Mouse (Mus musculus) heart, postnatal 14 days (tissue): Measurements from ENCODE around the gene Cdkl5. TPM values are rescaled to one million over a fixed set of nuclear protein-coding genes. Genes with fewer than 3 reads are reported as not detected.

Experiments used
- DNase-seq, 2 experiments: peaks; one replicate each; pipeline ENCODE4 v3.0.0; 2021 to 2022
- intact Hi-C: fragments of 180-260 bp; cut with DNase I; formaldehyde crosslinking; loops from one replicate; pipeline ENCODE4 v1.15.1; 2025
- long read RNA-seq, 2 experiments: library from polyadenylated mRNA; stranded (forward); transcript quantifications; one replicate each; pipeline ENCODE4 v2.0.0; 2021
- total RNA-seq, 2 experiments: library from RNA; stranded (reverse); gene quantifications; 2 replicates each; pipeline ENCODE4 v1.2.3; 2021

Gene Cdkl5
- 1 to 10 TPM; 6.7 to 7.3 TPM for total RNA-seq
- long read RNA-seq, experiment 1: 0 reads
- long read RNA-seq, experiment 2, partial matches to known transcripts: 0 of 1 reads
- long read RNA-seq, experiment 2, other reads (novel, unspliced or antisense): 1 of 1 reads

DNA sequence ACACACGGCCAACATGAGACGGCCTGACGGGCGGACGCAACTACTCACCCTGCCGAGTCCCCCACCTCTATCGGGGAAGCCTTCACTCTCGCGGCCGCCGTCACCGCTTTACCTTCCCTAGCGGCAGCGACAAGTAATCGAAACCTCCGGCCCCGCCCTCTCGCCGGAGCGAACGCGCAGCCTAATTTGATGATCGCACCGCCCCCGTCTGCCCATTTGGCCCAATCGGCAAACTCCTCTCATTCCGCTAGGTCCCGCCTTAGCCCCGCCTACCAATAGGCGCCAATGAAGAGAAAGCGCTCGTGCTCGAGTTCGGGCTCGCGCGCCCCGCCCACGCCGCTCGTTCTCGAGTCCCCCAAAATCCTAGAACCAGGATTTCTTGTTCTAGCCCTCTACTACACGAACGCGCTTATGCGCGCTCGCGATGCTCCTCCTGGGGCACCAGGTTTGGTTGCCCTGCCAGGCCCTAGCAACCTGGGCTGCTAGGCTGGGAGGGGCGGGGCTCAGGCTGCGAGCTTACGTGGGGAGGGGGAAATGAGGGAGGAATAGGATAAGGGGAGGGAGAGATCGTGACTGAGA is at the start of gene Cdkl5:
TSS of gene Cdkl5 (minus strand) at position 162 of the 579 bp plus-strand sequence.
- intact Hi-C loops: loop anchor here (2.0 to 5.0 kb wide), 2 partner anchors 38 to 227 kb away; partner anchors contain the start of gene Rs1
- DNase-seq: peak; percentile 91

DNA sequence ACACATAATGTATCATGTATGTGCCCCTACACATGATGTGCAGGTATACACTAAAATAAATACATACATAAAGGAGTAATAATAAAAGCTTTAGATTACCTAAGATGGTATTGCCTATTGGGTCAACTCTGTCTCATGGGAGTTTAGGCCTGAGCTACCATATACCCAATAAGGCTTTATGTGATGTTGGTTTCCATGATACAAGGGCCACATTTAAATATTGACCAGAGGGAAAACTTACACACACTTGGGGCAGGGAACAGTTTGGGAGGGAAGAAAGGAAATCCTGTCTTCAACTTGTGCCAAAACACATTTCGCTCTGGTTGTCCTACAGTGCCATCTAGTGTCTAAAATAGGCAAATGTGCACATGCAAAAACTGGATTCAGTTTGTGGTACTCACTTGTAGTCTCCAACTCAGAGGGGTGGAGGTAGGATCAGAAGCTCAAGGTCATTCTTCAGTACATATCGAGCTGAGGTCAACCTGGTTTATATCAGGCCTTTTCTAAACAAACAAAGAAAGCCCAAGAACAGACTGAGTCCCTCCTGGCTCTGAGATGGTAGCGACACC is 38.8 kb upstream of the Cdkl5 start:
- peak; percentile 13 to 51 for DNase-seq
- intact Hi-C loops: loop anchor here (2.0 to 5.0 kb wide), 3 partner anchors 39 to 881 kb away; partner anchors contain the start of gene Cdkl5

DNA sequence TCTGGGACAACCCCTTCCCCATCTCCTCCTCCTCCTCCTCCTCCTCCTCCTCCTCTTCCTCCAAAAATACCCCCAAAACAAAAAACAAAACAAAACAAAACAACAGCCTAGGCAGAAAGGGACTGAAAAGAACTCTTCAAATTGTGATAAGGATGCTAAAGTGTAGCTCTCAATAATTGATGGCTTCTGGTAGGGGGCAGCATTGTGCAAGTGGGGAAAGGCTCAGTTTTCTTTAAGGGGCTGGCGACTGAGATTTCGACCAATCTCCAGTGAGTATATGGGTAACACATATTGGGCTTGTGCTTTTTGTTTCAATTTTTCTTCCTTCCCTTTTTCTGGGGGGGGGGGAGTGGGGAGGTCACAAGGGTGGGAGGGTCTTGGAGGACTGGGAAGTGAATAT is 37.9 kb upstream of the Cdkl5 start:
- intact Hi-C loops: loop anchor here (2.0 to 5.0 kb wide), 3 partner anchors 38 to 880 kb away; partner anchors contain the start of gene Cdkl5
- DNase-seq: peak in 1 of 2 experiments; percentile 2

DNA sequence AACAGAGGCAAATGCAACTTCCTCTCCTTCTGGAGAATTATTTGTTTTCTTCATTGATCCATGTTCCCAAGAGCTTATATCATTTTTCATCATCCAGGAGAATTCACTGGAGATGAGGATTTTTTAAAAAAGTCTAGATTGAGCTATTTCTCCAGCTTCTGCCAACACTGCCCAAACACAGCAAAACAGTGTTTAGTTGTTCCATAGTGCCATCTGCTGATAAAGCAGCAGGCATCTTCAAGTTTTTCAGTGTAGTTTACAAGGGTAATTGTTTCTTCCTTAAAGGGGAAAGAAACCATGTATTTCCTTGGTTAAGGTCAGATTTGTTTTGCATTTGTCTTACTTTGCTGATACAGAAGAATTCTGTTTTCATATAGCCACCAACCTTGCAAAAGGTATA is 35.7 kb upstream of the Cdkl5 start:
- DNase-seq: no peak
- intact Hi-C loops: loop anchor here (5.0 kb wide), 2 partner anchors 448 to 878 kb away; no protein-coding TSS in a partner anchor

DNA sequence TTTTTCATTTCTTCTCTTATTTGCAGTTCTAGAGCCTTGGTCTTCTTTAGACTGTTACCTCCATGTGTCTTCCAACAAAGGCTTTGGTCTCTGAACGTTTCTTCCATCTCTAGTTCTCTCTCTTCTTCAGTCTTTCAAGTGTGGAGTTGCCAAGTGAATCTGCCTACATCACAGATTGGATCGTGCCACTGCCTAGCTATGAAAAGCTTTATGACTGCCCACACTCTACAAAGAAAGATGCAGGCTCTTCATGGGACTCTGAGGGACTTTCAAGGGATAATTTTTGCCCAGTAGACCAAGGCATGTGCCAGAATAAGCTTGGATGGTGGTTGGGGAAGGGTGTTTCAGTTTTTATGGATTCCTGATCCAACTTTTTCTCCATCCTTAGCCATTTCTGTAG is 30.0 kb upstream of the Cdkl5 start:
- no peak for DNase-seq
- intact Hi-C loops: no loop called here

DNA sequence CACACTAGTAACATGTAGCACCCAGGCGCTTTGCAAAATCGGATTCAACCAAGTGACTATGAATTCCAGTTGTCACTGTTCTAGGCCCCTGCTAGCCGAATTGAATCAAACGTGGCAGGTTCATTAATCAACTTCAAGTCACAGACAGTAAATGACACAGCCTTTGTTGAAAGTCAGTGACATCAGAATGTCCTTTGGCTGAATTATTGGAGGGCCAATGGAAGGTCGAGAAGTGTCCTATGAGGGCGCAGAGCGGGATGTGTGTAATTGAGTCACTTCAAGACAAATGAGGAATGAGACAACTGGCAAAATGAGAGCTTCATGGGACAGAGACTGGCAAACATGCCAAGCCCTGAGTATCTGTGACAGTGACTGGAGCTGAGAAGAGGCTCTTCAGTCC is 27.0 kb upstream of the Cdkl5 start:
- DNase-seq: no peak
- intact Hi-C loops: no loop called here

DNA sequence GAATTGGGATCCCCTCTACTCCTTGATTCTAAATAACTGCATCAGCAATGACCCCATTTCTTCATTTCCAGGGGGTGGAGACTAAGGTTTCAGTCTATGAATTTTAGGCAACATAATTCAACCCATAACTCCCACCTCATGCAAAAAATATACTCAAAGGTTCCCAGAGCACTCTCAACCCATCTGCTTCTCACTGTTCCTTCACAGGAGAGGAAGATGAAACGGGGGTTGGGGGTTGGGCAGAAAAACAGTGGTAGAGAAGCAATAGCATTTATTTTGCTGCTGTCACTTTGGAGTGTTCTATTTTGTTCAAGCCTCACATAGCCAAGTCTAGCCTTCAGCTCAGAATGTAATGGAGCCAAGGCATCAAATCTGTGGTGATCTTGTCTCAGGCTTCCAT is 23.7 kb upstream of the Cdkl5 start:
- intact Hi-C loops: no loop called here
- no peak for DNase-seq

DNA sequence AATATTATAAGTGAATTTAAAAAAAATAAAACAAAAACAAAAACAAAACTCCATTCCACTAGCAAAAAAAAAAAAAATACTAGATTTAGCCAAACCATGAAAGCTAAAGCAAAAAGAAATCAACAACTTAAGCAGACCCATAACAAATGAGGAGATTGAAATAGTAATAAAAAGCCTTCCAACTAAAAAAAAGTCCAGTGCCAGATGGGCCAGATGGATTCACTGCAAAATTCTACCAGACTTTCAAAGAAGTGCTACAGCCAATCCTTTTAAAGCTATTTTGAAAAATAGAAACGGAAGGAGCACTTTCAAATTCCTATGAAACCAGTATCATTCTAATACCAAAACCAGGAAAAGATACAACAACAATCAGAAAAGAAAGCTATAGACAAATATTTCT is 11.8 kb upstream of the Cdkl5 start:
- intact Hi-C loops: no loop called here
- DNase-seq: no peak

DNA sequence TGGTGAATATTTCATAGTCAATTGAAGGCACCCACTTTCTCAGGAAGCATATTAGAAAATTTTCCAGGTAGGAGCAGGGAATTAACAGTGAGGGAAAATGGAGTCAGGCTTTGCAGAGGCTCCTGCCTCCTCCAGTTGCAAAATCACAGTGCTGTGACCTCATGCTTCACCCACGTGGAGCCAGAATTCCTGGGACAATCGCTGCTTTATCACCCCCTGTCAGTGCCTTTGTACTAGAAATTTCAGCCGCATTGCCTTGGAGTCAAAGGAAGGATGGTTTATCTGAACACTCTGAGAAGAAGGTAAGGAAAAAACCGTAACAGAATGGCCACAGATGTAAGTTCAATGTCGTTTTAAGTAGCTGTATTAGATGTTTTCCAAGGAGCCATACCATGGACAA is 1.5 kb upstream of the Cdkl5 start:
- intact Hi-C loops: loop anchor here (5.0 kb wide), 1 partner anchor 229 kb away; the partner anchor contains the start of gene Rs1

DNA sequence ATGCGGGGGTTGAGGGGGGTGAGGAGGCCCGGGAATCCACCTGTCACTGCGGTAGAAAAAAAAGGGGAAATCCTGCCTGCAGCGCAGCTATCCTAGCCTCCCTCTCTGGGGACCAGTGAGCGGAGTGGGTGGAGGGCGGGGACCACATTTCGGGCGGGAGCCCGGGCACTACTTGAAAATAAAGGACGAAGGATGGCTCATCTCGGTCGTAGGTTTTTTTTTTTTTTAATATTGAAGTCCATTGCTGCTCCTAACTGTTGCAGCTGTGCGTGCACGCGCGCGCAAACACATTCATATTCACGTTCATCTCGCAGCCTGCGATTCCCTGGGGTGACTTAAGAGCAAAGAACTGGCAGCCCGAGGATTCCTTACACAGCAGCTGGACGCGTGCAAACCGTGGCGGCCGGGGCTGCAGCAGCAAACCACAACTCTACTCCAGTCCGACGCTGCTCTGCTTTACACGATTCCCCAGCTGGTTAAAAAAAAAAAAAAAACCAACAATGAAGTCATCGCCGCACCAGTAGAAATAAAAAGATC is 695 bp upstream of the Cdkl5 start:
- intact Hi-C loops: loop anchor here (2.0 to 5.0 kb wide), 2 partner anchors 38 to 228 kb away; partner anchors contain the start of gene Rs1

More for the DNA sequence above, 1.5 kb upstream of the Cdkl5 start:
- DNase-seq: no peak

DNA sequence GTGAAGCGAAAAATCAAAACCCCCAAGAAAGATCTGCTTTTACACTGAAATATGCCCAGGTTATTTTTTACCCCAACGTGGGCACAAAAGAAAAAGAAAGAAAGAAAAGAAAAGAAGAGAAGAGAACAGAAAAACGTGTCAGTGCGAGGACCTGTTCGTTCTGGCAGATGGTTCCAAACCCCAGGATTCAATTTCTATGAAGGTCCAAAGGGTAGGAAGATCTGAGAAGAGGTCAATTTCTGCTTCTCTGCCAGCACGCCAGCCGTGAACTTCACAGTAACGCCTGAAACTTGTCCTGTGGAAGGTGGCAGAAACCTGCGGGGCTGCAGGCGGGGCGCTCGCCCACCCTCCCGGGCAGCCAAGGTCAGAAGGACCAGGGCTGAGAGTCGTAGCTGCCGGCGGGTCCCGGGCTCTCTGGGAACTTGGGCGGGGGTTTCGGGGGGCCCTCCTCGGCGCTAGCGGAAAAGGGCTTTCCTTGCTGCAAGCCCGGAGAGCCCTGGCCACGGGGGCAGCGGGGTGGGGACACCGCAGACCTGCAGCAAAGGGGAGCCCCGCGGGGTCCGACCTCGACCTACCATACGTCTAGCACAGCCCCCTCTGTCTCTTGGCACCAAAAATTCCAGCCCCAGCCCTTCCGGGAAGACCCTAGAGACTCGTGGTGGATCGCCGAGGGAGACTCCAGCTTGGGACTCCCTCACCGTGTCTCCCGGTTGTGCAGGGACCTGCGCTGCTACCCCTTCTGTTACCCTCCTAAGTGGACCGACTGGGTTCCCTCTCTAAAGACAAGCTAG is 560 bp downstream of the Cdkl5 start:
- DNase-seq: peak in 1 of 2 experiments; percentile 13
- intact Hi-C loops: loop anchor here (2.0 kb wide), 1 partner anchor 39 kb away; no protein-coding TSS in a partner anchor

More for the DNA sequence above, 695 bp upstream of the Cdkl5 start:
- DNase-seq: peak; percentile 16 to 32

DNA sequence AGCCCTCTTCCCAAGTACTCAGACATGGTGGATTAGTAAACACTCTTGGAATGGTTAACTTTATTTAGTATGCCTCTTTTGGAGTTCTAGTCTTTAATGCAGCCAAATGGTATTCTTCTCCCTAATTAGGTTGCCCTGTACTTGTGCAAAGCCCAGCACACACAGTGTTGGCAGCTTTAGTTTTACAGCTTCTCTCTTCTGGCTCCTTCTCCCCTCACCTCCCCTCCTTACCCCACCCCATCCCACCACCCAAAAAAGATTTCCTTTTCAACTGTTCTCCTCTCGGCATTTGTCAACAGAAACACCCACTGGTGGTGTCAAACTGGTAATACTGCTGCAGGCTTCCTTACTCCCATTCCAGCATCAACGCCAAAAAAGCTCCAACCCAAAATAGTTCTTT is 1.8 kb downstream of the Cdkl5 start:
- intact Hi-C loops: no loop called here
- DNase-seq: no peak

DNA sequence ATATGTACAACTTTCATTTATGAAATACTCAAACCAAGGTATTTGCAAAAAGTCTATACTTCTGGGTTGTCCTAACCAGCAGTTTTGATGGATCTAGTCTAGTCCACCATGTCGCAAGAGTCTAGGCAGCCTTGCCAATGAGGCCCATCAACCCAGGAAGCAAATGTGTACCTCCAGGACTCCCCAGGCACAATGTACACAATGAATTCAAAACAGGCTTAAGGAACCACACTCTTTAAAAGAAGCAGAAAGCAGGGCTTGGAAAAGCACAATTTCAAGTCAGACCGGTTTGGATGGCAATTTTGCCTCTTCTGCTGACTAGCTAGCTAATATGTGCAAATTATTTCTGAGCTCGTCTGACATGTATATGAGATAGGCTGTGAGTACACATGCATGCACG is 4.2 kb downstream of the Cdkl5 start:
- intact Hi-C loops: no loop called here
- DNase-seq: no peak

DNA sequence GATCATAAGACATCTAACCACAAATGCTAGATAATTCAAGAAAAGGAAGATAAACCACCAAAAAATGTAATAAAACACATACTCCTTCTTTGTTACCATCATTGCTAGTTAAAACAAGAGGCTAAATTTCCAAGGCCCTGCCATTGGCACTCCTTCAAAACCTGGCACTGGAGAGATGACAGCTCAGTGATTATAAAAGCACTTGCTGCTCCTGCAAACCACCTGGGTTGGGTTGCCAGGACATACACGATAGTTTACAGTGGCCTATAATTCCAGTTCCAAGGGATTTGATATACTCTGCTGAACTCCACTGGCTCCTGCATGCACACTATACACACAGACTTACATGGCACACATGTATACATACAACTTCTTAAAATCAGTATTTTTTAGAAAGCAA is 16.6 kb downstream of the Cdkl5 start:
- DNase-seq: no peak
- intact Hi-C loops: no loop called here

DNA sequence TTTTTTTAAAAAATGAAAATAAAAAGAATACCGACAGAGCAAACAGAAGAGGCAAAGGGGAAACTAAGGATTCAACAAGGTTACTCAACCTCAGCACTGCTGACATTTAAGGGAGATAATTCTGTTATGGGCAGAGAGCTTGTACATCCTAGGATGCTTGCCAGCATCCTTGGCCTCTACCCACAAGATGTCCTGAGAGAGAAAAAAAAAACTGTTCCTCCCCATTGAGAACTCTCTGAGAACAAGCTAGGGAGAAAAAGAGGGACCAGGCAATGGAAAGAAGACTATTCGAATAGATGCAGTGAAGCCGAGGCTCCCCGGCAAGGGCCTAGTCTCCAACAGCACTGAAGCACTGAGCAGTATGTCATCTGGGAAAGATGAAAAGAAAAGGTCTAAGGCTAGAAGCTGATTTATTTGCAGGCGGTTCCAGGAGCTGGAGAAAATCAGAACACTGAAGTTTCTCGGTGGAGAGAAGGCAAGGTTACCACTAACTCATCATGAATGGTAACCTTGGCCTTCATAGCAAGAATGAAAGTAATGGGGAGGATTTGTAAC is 22.4 kb downstream of the Cdkl5 start:
- intact Hi-C loops: no loop called here
- DNase-seq: no peak

DNA sequence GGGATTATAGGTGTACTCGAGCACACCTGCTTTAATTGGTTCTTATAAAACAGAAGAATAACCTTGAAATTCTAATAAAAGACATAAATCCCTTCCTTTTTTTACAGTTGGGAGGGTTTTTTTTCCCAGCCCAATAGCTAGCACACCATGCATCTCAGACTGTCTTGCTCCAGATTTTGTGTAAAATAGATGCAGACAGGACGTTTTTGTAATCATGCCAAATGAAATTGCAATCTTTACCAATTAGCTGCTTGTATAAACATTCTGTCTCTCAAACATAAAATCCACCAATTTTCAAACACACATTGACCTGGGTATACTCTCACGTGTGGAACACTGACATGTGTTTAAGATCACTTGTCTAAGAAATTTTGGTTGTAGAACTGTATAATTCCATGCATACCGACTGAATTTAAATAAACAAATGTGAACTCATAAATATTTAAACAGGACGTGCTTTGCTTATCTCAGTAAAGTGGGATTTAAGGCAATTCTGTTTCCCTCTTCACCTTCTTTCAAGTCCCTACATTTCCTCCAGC is 35.8 kb downstream of the Cdkl5 start:
- DNase-seq: no peak
- intact Hi-C loops: no loop called here

DNA sequence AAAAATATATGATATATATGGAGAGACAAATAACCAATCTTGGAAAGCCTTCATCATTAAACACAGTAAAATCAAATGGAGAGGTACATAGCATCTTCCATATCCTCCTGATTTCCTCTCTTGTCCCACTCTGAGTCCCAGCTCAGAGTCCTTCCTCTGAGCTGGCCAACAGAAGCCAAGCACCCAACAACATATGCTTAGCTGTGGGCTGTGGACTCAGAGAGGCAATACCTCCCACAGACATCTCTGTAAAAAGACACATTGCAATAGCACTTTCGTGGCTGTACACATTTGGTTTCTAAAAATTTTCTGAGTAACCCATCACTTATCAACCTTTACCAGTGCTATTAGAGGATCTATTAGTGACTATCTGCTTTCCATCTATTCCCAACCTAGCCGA is 44.9 kb downstream of the Cdkl5 start:
- DNase-seq: no peak
- intact Hi-C loops: no loop called here

DNA sequence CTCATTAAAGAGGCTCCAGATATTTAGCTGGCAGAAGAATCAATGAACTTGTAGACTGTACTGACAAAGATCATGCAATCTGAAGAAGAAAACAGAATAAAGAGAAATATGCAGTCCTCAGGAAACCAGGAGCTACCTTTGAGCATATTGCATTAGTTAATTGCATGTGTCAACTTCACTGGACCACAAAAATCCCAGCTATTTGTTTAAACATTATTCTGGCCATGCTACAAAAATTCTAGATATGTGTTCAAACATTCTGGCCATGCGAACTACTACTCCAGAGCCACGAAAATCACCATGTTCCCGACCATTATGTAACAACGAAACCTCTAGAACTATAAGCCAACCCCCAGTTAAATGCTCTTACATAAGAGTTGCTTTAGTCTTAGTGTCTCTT is 49.8 kb downstream of the Cdkl5 start:
- no peak for DNase-seq
- intact Hi-C loops: no loop called here

DNA sequence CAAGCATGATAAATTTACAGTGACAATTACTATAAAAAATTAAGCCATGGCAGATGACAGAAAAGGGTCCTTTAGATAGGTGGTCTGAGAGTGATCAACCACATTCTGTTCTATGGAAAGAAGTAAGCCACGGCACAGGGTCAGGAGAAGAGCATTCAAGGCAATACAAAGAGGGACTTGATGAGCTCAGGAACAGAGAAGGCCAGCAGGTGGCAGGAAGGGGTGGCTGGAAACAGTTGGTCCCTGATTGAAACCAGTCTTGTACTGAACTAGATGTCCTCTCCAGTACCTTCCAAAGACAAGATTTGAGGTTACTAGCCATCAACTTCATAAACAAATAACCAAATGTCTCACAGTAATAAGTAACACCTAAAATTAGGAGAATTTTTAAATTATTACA is 59.0 kb downstream of the Cdkl5 start:
- intact Hi-C loops: no loop called here
- DNase-seq: peak; percentile 5 to 7

DNA sequence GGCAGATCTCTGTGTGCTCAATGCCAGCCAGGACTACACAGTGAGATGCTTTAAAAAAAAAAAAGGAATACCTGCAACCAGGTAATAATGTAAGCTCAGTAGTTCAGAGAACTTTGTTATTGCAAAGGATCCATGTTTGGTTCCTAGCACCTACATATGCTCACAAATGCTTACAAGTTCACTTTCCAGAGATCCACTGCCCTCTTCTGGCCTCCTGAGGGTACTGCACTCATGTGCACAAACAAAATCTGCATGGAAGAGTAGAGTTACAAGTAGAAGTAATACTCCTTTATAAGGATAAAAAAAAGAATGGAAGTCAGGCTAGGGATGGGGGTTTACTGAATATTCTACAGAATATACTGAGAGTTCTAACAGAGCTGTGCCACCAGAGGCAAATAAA is 63.8 kb downstream of the Cdkl5 start:
- intact Hi-C loops: no loop called here
- no peak for DNase-seq
